Mouse (Mus musculus): ENCODE data around the gene Scp2d1. TPM values are rescaled to one million over a fixed set of nuclear protein-coding genes. Genes with fewer than 3 reads are reported as not detected.

Gene Scp2d1
- polyA plus RNA-seq, 1 experiment from 2014 or later = not detected

DNA sequence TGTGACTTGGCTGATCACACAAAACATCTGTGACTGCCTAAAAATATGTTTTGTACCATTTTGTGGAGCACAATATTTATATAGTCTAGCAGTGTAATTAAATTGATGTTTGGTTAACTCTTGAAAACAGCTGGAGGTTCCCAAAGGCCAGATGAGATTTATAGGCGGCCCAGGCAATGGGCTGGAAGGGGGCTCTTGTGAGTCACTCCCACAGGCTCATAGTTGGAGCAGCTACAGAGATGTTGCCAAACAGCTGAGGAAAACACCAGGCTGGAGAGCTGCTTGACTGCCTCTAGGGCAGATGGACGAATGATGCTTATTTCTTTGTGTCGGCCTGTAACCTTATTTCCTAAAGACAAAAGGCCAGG, 13.8 kb downstream of the Scp2d1 start:
- WGBS (ENCODE audit: missing documents) = 90% methylated on average over 3 of the region's 3 CpGs
- H3K36me3 ChIP-seq (ENCODE audit: inconsistent target) = no peaks in the 10 kb centered on the region
- no peak overlapping the region for H3K27ac ChIP-seq
- H3K79me2 ChIP-seq (ENCODE audit: inconsistent target) = no peaks in the 10 kb centered on the region
- no peak overlapping the region for H3K4me3 ChIP-seq (ENCODE audit: inconsistent target)

DNA sequence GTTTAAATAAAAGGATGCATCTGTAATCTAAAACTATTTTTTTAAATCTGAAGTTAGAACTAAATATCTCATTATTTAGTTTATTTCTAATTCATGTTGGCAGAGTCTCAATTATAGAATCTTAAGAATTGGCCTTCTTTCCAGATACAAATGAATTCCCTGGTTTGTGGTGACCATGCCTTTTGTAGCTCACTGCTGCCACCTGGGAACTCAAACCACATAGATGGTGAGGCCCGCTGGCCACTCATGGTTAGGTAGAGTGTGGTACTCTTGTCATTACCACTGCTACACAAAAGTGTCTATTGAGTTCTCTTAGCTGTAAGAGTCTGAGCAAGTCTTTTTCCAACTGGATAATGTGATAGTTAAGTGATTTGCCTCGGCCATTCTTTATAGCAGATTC, 45.4 kb downstream of the Scp2d1 start:
- Histone ChIP-seq H3K4me3 (ENCODE audit: inconsistent target) (no peak overlapping the region), H3K36me3 (ENCODE audit: inconsistent target) (no peaks in the 10 kb centered on the region), H3K79me2 (ENCODE audit: inconsistent target) (no peaks in the 10 kb centered on the region), H3K27ac (no peak overlapping the region)
- 60% methylated on average over 2 of the region's 2 CpGs for WGBS (ENCODE audit: missing documents)

Other genes starting within 250 kb of the Scp2d1 start
- 9.3 to 43.8 TPM (median 22.1 TPM) in 3 replicates for gene Smim26, start 229.6 kb upstream of the Scp2d1 start, polyA plus RNA-seq (2018)
- 5.7 to 9.9 TPM (median 8.4 TPM) in 3 replicates for gene Dtd1, start 223.8 kb upstream of the Scp2d1 start, polyA plus RNA-seq (2018)